Mouse (Mus musculus) heart, adult 2 months (tissue): ENCODE data around the gene Chrm1. TPM values are rescaled to one million over a fixed set of nuclear protein-coding genes. Genes with fewer than 3 reads are reported as not detected.

Experiments used
- DNase-seq, 2 experiments: peaks; one replicate each; pipeline ENCODE4 v3.0.0; 2021
- H3K27ac ChIP-seq: fragments of 200-600 bp; 2 replicates; pipeline ENCODE4 v1.8.1; 2022
- H3K27me3 ChIP-seq: fragments of 200-500 bp; 2 replicates; pipeline ENCODE4 v1.6.1; 2012; ENCODE audit warnings: mild to moderate bottlenecking, low read length, inconsistent platforms, mixed read lengths; ENCODE audit not compliant: control insufficient read depth, insufficient read depth
- H3K36me3 ChIP-seq: fragments of 200-500 bp; 2 replicates; pipeline ENCODE4 v1.6.1; 2012; ENCODE audit warnings: low read length, inconsistent platforms; ENCODE audit not compliant: control insufficient read depth, insufficient read depth
- H3K4me1 ChIP-seq: fragments of 200-500 bp; 2 replicates; pipeline ENCODE4 v1.6.1; 2011; ENCODE audit warnings: low read length; ENCODE audit not compliant: control insufficient read depth, insufficient read depth
- H3K4me3 ChIP-seq: fragments of 200-600 bp; 2 replicates; pipeline ENCODE4 v1.8.1; 2022
- H3K79me2 ChIP-seq: fragments of 200-500 bp; replicated peaks from 2 replicates; pipeline ENCODE4 v1.6.1; 2012; ENCODE audit warnings: mild to moderate bottlenecking, inconsistent platforms, low read length, moderate library complexity, mixed read lengths; ENCODE audit not compliant: control insufficient read depth, insufficient read depth
- H3K9ac ChIP-seq: fragments of 200-500 bp; 2 replicates; pipeline ENCODE4 v1.6.1; 2012; ENCODE audit warnings: low read depth, mild to moderate bottlenecking, control low read depth, inconsistent platforms, low read length, mixed read lengths
- CTCF ChIP-seq: fragments of 200-600 bp; IDR thresholded peaks from 2 replicates; pipeline ENCODE4 v1.8.1; 2022; ENCODE audit warnings: antibody characterized with exemption, mild to moderate bottlenecking, moderate library complexity
- EP300 ChIP-seq: fragments of 200-500 bp; IDR thresholded peaks from 2 replicates; pipeline ENCODE4 v1.6.1; 2011; ENCODE audit warnings: low read depth, low read length, control low read depth; ENCODE audit not compliant: insufficient read depth
- POLR2A ChIP-seq: fragments of 200-500 bp; IDR thresholded peaks from 2 replicates; pipeline ENCODE4 v1.6.1; 2011; ENCODE audit warnings: mild to moderate bottlenecking, low read depth, low read length, control low read depth; ENCODE audit not compliant: insufficient read depth
- WGBS: fragments of 180-500 bp; shearing (Covaris S2); methylation state at CpG from one replicate; pipeline ENCODE4 v1.1.7; 2018; 5-methylcytosine and 5-hydroxymethylcytosine counted together
- intact Hi-C: fragments of 180-260 bp; cut with DNase I; formaldehyde crosslinking; loops from one replicate; pipeline ENCODE4 v1.15.1; 2025
- polyA plus RNA-seq: library from polyadenylated mRNA; depleted of rRNA; stranded (reverse); fragments of >200 nt; gene quantifications from 2 replicates; pipeline ENCODE4 v1.2.3, GENCODE M21; 2012
- total RNA-seq, 2 experiments: library from RNA; stranded (reverse); gene quantifications; 2 replicates each; pipeline ENCODE4 v1.2.3; 2021

The Chrm1 gene
- total and polyA plus RNA-seq, 3 experiments, result 0.21 TPM; not detected in 2

DNA sequence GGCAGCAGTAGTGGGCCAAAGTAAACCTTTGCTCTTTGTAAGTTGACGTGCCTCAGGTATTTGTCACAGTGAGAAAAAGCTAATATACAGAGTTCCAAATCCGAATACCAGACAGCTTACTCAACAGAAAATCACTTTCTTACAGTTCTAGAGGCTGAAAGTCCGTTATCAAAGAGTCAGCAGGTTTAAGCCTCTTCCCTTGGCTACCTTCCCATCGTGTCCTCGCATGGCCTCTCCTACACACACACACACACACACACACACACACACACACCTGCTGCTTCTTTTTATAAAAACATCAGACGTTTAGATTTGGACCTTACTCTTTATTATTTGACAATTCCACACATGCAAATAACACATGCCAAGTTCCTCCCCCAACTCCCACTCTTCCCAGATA, 32.8 kb upstream of the Chrm1 start:
- H3K27ac ChIP-seq, result no peak overlapping the region
- no peak for TF ChIP-seq CTCF
- TF ChIP-seq POLR2A, result no peak
- no peak for TF ChIP-seq EP300
- no peaks in the 10 kb centered on the region for H3K79me2 ChIP-seq
- no peaks in the 10 kb centered on the region; the same call in 1 of the 2 replicates for H3K4me1 ChIP-seq
- no peaks in the 10 kb centered on the region for H3K36me3 ChIP-seq
- 29% methylated on average over 6 of the region's 6 CpGs for WGBS
- H3K4me3 ChIP-seq, result no peak overlapping the region
- DNase-seq, result no peak
- intact Hi-C loops, result no loop called here
- H3K9ac ChIP-seq, result no peak overlapping the region
- 0 out of 2 replicates have a peak, but pooled peaks cover 1% of the 10 kb centered on the region for H3K27me3 ChIP-seq

DNA sequence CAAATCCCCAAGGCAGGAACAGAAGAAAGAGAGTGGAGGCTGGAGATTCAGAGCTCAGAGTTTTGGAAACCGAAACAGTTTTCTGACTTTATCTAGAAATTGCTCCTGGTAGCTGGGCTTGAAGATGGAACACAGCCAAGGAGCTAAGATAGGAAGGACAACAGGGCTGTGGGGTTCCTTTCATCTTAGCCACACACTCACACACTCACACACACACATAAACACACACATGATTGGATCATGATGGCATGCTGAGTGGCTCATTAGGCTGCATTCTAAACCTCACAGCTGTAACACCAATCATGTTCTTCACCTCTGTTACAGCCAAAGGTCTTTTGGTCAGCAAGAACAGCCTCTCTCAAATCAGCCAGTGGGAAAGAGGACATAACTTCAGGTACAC, 31.6 kb upstream of the Chrm1 start:
- Histone ChIP-seq H3K4me1 (no peaks in the 10 kb centered on the region; the same call in 1 of the 2 replicates), H3K4me3 (no peak overlapping the region), H3K36me3 (no peaks in the 10 kb centered on the region), H3K9ac (no peak overlapping the region), H3K27me3 (0 out of 2 replicates have a peak, but pooled peaks cover 1% of the 10 kb centered on the region), H3K79me2 (no peaks in the 10 kb centered on the region), H3K27ac (no peak overlapping the region)
- no peak for DNase-seq
- intact Hi-C loops, result no loop called here
- WGBS, result 50% methylated on average over 1 of the region's 1 CpGs
- no peak for TF ChIP-seq CTCF
- no peak for TF ChIP-seq EP300
- no peak for TF ChIP-seq POLR2A

DNA sequence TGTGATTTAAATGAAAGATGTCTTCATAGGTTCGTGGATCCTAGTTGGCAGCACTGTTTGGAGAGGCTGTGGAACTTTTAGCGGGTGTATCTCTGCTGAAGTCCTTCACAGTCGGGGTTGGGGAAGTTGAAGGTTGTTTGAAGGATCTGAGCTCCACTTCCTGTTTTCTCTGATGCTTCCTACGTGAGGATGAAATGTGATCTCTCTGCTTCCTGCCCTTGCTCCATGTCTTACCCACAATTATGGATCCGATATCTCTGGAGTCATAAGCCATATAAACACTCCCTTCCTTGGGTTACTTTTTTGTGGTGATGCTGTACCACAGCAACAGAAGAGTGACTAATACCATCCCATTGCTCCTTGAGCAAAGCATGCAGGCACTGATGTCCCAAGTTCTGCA, 21.5 kb upstream of the Chrm1 start:
- intact Hi-C loops, result no loop called here
- no peak overlapping the region for H3K4me3 ChIP-seq
- H3K36me3 ChIP-seq, result no peaks in the 10 kb centered on the region
- no peaks in the 10 kb centered on the region for H3K4me1 ChIP-seq
- DNase-seq, result no peak
- H3K9ac ChIP-seq, result no peak overlapping the region
- TF ChIP-seq EP300, result no peak
- no peak for TF ChIP-seq POLR2A
- TF ChIP-seq CTCF, result no peak
- no peaks in the 10 kb centered on the region for H3K27me3 ChIP-seq
- no peak overlapping the region for H3K27ac ChIP-seq
- H3K79me2 ChIP-seq, result no peaks in the 10 kb centered on the region
- 25% methylated on average over 5 of the region's 5 CpGs for WGBS

DNA sequence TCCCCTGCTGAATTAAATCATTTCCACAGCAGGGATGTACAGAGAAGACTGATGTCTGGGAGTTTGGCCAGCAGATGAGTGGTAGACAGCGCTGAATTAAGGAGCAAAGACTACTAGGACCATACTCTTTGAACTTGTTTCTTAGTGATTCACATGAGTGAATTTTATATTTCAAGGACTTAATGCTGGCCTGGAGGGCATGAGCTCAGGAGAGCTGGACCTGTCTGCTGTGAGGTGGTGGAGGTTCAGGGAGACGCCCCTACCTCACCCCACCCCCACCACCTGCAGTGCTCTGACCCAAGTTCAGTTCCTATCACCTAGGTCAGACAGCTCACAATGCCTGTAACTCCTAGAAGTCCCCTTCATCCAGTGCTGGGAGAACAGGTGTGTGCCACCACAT, 17.2 kb upstream of the Chrm1 start:
- H3K79me2 ChIP-seq, result no peaks in the 10 kb centered on the region
- H3K4me3 ChIP-seq, result no peak overlapping the region
- no peak overlapping the region for H3K9ac ChIP-seq
- no peak for TF ChIP-seq EP300
- TF ChIP-seq CTCF, result no peak
- no peak for TF ChIP-seq POLR2A
- H3K27ac ChIP-seq, result no peak overlapping the region
- no peak for DNase-seq
- intact Hi-C loops, result no loop called here
- 76% methylated on average over 2 of the region's 2 CpGs for WGBS
- no peaks in the 10 kb centered on the region for H3K4me1 ChIP-seq
- H3K36me3 ChIP-seq, result no peaks in the 10 kb centered on the region
- no peaks in the 10 kb centered on the region for H3K27me3 ChIP-seq

DNA sequence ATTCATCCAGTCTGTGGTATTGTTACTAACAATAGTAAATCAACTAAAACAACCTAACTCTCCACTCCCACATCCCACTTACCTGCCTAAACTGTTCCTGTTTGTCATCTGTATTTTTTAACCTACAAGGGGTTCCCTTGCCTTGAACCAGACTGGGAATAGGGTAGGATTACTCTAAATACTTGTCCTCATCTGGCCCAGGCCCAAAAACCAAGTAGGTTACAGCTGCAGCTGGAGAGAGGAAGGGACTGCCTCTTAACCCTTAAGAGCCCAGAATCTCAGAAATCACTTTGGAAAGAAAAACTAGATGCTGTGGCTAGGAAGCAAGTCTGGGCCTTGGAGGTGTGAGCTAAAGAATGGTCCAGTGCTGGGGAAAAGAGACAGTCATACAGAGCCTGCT, 7.8 kb upstream of the Chrm1 start:
- intact Hi-C loops, result no loop called here
- no peak overlapping the region for H3K9ac ChIP-seq
- H3K79me2 ChIP-seq, result no peaks in the 10 kb centered on the region
- no peaks in the 10 kb centered on the region; the same call in 1 of the 2 replicates for H3K27me3 ChIP-seq
- no peaks in the 10 kb centered on the region for H3K36me3 ChIP-seq
- H3K27ac ChIP-seq, result peak overlapping the region; percentile 72
- no peak for TF ChIP-seq POLR2A
- no peak for TF ChIP-seq EP300
- no peak for TF ChIP-seq CTCF
- no peak overlapping the region for H3K4me3 ChIP-seq
- DNase-seq, result no peak
- H3K4me1 ChIP-seq, result peaks cover 2% of the 10 kb centered on the region; the same call in 1 of the 2 replicates

DNA sequence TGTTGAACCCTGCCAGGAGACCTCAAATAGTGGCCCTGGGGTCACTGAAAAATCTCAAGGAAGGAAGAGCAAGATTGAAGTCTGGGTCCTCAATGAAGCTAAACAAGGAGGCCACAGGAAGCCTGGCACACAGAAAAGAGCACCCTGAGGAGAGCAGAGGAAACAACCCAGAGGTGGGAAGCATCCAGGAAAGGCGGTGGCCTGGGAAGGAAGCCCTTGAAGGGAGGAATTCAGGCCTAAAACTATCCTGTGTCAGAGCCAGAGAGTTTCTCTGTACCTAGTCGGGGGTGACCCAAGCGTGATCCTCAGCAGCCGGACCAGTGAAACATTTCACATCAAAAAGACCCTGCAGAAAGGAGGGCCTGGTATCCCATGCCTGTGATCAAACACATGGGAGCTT, 7.2 kb upstream of the Chrm1 start:
- 41% methylated on average over 4 of the region's 4 CpGs for WGBS
- intact Hi-C loops, result no loop called here
- TF ChIP-seq CTCF (no peak), EP300 (no peak)
- Histone ChIP-seq H3K4me3 (no peak overlapping the region), H3K79me2 (no peaks in the 10 kb centered on the region), H3K9ac (no peak overlapping the region), H3K27me3 (no peaks in the 10 kb centered on the region; the same call in 1 of the 2 replicates), H3K36me3 (no peaks in the 10 kb centered on the region), H3K27ac (peak overlapping the region; percentile 72), H3K4me1 (peaks cover 2% of the 10 kb centered on the region; the same call in 1 of the 2 replicates)
- DNase-seq, result peak; percentile 26 to 35
